Mouse (Mus musculus) layer of hippocampus, adult 8-10 months (tissue): Measurements from ENCODE around the gene Gm45713. TPM values are rescaled to one million over a fixed set of nuclear protein-coding genes. Genes with fewer than 3 reads are reported as not detected.
"Not testable (repeated sequence)": the region's sequence is repeated elsewhere in the genome, so short reads cannot be mapped to it uniquely, and the experiment has no call there.

Experiments
- DNase-seq, 2 experiments: peaks; one replicate each; pipeline ENCODE4 v3.0.0; 2022; ENCODE audit warnings: low spot score in 2 of 2
- total RNA-seq, 4 experiments: library from RNA; stranded (reverse); gene quantifications; 2 replicates each; pipeline ENCODE4 v1.2.4; 2022

Gene Gm45713
- total RNA-seq, 4 experiments from 2014 or later, result not detected

DNA sequence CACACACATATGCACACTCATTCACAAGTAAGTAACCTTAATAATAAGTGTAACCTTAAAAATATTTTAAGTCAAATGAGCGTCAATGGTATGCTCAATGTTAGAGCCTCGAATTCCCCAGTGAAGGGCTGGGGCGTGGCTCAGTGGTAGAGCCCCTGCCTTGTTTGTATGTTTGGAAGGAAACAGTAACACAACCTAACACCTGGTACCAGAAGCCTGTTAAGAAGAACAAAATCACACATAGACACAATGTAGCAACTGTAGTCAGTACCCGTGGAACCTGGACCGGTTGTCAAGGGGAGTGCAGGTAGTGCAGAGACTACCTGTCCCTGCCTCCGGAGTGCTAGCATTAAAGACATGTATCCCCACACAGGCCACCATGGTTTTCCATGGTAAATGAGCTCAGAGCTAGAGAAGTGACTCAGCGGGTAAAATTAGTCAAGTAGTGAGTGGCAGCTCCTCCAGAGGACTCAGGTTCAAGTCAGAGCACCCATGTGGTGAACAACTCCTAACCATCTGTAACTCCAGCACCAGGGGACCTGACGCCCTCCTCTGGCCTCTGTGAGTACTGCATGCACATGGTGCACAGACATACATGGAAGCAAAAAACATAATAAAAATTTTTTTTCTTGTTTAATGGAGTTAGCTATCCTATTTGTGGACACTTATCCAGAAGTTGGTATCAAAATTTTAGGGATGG is 37.3 kb downstream of the Gm45713 start:
- no peak for DNase-seq

DNA sequence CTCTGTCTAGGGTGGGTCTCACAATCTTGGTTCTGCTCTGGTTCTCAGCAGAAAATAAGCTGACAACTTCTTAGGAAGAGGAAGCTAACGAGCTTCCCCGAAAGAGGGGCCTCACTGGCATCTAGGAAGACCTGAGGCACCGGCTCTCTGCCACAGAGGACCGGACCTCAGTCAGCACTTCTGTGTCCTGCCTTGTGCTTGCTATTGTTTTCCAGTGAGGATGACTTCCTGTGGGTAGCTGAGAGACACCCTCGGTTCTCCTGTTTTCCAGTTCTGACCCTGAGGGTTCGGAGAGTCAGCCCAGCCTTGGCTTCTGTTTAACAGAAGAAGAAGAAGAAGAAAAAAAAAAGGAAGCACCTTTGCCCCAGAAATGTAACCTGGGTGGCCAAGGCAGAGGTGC is 38.6 kb downstream of the Gm45713 start:
- no peak for DNase-seq

DNA sequence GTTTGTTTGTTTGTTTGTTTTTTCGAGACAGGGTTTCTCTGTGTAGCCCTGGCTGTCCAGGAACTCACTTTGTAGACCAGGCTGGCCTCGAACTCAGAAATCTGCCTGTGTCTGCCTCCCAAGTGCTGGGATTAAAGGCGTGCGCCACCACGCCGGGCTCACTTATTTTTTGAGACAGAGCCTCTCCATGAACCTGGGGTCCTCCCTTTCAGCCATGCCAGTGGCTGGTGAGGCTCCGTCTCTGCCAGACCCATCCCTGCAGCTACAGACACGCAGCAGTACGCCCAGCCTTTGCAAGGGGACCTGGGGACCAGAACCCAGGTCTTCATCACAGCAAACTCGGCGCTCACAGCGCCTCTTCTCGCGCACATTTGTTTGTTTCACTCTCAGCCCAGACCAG is 40.1 kb downstream of the Gm45713 start:
- DNase-seq, result not testable (repeated sequence)

DNA sequence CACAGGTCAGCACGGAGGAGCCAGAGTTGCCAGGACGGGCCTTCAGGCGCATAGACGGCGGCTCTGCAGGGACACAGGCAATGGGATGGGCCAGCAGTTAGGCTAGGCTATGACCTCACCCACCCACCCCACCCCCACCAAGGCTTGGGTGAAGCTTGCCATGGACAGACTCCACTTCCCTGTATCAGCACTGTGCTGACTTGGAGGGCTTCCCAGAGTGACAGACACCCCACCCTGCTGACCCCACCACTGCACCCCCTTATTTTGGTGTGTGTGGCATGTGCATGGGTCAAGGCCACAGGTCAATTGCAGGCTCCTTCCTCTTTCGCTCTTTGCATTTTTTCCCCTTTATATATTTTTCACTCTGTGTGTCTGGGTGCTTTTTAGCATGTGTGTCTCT is 40.7 kb downstream of the Gm45713 start:
- no peak for DNase-seq

DNA sequence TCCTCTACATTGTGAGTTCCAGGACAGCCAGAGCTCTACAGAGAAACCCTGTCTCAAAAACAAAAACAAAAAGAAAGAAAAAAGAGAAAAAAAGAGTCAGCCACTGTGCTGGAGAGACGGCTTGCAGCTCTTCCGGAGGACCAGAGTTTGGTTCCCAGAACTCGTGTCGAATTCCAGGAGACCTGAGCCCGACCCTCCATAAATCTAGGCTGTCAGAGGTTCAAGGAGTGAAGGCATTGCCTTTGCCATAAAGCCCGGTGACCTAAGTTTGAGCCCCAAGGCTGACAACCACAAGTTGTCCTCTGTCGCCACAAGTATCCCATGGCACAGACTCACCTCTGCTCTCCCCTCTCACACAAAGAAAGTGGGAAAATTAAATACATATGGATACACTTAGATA is 41.9 kb downstream of the Gm45713 start:
- no peak for DNase-seq

DNA sequence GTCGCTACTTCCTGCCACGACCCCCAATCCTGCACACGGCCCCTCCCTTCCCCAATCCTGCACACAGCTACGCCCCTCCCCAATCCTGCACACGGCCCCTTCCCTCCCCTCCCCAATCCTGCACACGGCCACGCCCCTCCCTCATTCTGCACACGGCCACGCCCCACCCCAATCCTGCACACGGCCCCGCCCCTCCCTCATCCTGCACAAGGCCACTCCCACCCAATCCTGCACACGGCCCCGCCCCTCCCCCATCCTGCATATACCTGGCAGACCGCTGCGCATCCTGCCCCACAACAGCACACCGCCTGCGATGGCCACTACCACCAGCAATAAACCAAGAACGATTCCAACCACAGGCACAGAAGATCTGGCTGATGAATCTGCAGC is 42.5 kb downstream of the Gm45713 start:
- DNase-seq, result no peak

DNA sequence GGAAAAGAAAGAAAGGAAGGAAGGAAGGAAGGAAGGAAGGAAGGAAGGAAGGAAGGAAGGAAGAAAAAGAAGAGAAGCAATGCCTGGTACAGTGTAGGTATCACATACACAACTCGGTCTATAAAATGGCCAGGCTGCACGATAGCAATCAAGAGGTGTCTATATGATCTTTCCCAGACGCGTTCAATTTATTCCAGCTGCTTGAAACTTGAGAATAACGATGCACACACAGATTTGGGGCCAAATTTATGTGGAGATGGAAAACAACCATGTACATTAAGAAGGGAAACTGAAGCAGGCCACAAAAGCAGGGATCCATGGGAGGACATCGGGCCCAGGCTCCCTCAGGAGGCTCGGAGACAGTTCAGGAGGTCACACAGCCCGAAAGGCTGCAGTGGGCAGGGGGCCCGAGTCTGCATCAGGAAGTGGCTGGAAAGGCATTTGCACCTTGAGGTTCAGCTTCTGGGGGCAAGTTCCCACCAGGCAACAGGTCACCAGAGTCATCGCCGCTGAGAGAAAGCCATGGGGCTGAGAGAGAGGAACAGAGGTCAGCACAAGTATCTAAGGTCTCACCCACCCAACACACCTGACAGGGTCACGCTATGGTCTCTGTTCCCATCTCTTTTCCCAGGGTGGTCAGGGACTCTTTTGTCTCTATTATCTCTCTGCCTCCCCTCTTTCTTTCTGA is 43.1 kb downstream of the Gm45713 start:
- no peak for DNase-seq

DNA sequence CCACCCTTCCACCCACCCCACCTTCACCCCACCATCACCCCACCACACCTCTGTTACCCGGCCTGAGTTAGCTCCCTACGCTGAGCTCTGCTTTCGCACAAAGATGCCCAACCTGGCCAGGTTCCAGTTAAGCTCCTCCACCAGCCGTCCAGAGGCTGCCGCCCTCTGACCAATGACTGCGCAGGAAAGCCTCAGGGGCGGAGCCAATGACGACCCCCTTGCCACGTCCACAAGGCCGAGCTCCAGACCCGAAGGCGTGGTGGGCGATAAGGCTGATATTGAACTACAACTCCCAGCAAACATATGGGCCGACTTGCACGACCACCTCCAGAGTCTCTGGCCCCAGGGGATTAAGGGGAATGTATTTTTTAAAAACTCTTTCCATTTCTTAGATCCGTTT is 44.0 kb downstream of the Gm45713 start, which contains the start of gene Rcn3:
Rcn3 (minus strand) TSS at position 174 of the 400 bp plus-strand sequence.
- DNase-seq, result no peak

DNA sequence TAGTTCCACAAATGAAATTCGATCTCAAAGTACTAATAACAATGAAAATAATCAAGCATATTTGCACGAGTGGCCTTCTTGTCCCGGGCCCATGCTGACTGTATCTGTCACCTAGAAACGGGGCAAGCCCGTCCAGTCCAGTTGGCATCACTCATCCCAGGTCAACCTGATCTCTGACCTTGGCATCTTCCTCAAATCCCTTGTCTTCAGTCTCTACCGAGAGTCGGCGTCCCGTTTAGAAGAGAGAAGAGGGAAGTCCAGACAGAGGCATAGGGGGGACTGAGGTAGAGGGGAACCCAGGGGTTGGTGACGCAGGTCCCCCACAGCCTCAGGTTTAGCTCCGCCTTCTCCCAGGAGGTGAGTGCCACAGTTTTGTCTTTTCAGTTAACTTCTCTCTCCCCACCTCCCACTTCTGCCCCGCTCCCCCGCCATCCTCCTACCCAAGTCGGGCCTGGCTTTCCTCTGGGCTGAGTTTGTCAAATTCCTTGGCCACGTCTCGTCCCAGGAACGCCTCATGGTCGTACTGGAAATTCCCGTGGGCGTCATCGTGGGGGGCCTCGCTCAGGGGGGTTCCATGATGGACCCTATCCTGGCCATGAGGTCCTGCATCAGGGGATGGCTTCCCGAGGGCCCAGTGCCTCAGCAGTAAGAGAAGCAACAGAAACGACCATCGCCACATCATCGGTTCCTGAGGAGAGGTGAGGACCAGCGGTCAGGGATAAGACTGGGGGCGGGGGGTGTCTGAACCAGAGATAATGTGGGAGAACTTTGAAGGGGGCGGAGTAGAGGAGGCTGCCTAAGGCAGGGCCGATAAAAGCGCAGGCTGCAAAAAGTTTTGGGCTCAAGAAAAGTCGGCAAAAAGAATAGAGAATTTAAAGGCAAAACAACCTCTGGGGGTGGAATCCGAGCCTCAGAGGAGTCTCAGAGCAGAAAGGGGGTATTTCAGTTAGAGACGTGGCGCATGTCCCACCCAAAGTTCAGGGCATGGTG is 44.7 kb downstream of the Gm45713 start:
- DNase-seq, result no peak

DNA sequence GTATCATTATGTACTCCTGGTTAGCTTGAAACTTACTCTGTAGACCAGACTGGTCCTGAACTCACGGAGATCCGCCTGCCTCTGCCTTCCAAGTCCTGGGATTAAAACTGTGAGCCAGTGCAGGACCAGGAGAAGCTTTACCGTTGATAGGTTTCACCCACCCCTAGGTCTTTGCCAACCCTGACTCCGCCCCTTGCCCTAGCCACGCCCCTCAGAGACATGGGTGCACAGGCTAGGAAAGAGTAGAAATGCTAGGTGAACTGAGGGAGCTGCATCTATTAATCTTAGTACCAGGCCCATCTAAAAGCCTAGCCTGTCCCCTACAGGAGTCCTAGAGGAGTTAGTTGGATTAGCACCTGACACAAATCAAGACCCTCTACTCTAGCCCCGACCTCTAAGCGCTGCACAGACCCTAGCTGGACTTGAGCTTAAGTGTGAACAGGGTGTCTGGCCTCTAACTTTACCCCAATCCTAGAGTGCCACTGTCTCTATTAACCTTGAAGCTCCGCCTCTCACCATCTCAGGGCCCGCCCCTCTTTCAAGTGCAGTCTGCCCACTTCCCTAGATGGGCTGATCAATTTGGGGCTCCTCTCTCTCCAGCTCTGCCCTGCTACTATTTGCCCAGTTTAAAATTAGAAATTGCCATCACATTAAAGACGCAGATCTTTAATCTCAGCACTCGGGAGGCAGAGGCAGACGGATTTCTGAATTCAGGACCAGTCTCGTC is 45.6 kb downstream of the Gm45713 start:
- DNase-seq, result no peak

DNA sequence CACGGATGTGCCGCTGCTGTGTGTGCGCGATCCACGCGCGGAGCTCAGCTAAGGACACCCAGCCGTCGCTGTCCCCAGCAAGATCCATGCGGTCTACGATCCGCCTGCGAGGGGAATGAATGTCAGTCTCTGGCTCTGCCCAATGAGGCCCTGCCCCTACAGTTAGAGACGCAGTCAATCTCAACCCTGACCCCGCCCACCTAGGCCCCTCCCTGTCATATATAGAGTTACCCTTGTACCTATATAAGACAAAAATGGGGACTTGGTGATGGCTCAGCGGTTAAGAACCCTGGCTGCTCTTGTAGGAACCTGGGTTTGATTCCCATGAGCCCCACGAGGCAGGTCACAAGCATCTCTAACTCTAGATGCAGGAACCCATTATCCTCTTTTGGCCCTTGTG is 47.4 kb downstream of the Gm45713 start:
- DNase-seq, result no peak

DNA sequence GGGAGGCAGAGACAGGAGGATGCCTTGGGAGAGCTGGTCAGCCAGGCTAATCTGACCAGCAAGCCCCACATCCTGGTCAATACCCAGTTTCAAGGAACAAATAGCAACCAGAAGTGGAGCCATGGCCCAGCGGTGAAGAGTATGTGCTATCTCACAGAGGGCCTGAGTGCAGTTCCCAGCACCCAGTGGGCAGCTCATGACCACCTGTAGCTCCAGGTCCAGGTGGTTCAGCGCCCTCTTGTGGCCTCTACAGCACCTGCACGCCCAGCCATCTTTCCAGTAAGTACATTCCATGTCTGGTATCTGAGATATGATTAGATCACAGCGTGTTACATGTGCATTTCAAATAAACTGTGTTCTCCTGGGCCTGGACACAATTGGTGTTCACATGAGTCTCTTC is 49.9 kb downstream of the Gm45713 start:
- DNase-seq, result no peak

DNA sequence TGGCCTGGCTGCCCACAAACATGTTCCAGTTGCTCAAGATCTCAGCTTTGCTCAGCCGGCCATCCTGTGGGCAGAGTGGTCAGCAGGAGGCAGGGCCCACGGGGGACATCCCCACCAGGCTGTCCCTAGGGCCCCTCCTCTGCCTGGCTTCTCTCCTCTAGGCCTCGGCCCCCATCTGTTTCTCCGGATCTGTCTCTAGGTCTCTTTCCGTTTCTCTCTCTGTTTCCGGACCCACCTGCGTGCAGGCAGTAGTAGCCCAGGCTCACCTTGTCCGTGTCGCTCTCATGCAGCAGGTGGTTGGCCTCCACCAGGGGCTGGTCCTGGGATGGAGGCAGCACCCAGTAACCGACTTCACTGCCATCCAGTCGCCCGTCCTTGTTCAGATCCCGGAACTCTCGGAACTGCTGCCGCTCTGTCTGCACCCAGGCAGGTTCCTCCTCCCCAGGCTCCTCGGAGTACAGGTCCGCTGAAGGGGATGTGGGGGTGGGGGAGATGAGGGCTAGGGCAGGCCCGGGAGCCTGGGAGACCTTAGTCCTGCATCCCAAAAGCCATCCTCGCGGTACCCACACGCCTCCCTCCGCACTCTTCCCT is 52.6 kb downstream of the Gm45713 start:
- DNase-seq, result no peak

DNA sequence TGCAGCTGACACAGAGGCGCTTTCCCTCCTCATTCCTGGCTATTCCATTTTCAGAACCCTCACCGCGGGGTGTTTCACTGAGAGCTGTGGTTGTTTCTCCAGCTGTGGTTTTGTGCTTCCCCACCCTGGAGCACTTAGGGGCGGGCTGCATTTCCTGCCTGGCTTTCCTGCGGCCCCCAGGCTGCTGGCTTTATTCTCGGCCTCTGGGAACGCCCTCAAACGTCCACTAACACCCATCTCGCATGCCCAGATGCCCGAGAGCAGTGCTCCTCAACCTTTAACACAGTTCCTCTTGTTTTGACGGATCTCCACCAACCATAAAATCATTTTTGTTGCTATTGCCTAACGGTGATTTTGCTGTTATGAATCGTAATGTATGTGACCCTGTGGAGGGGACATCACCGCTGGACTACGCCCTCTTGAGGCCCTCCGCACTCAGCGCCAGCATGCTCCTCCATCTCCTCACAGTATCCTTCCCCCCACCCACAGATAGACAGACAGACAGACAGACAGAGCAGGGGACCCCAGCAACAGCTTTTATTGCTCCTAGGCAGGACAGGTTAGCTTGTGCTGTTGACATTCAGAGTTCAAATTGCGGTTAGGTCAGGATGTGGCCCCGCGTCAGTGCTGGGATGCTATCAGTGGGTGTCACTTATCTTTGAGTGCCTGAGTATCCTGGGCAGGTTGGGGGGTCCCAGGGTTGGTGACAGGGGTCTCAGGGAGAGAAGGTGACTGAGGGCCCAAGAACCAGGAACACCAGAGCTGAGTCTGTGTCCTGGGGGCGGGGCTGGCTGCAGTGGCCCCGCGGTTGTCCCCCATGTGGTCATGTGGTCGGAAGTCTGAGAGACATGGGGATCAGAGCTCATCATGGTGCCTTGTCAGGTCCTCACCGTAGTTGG is 53.4 kb downstream of the Gm45713 start:
- DNase-seq, result no peak

DNA sequence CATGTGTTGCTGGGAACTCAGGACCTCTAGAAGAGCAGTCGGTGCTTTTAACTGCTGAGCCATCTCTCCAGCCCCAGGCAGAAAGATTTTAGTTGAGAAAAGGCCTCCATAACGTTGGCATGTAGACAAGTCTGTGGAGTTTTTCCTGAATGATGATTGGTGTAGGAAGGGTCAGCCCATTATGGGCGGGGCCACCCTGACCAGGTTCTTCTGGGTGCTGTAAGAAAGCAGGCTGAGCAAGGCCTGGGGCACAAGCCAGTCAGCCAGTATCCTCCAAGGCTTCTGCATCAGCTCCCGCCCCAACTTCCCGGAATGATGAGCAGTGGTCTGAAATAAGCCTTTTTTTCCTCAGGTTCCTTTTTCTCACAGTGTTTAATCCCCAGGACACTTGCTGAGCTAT is 55.0 kb downstream of the Gm45713 start:
- DNase-seq, result no peak

DNA sequence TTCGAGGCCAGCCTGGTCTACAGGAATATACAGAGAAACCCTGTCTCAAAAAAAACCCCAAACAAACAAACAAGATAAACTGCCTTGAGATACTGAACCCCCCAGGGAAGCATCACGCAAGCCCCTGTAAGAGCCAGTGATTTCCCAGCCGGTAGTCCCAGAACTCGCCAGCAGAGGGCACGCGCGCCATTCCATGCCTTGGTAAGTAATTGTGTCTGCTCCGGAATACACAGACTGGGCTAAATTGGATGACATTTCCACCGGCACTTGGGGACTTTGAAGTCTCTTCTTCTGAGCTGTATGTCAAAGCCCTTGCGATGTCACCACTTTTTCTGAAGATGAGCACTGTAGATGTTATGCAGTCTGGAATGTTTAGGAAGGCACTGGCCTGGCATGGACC is 56.2 kb downstream of the Gm45713 start:
- DNase-seq, result peak; percentile 78 to 94

DNA sequence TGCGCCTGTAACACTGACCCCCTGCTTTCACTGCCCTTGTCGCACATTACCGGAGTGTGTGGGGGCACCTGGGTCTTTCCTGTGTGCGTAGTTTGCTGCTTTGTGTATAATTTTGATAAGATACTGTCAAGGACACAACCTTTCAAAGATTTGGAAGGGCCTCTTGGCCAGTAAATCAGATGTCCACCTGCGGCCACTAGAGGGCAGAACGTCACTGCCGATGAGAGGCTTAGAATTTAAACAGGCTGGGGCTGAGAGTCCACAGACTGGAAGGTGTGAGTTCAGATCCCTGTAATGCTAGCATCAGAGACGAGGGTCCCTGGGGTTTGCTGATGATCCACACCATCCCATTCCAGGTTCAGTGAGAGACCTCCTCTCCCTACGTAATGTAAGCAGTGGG is 57.5 kb downstream of the Gm45713 start:
- DNase-seq, result peak in 1 of 2 experiments; percentile 60

DNA sequence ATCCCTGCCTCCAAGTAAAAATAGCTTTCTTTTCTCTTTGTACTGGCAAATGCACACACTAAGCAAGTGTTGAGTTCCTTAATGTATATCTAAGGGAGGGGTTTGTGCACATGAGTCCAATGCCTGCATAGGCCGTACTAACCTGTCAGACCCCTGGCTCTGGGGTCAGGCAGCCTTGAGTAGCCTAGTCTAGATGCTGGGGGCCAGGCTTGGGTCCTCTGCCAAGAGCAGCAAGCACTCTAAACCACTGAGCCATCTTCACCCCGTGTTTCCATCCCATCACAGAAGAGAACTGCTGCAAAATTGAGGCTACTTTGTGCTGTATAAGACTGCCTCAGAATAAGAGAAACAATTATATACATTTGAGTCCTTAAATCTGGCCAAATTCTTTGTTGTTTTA is 58.2 kb downstream of the Gm45713 start:
- DNase-seq, result no peak

DNA sequence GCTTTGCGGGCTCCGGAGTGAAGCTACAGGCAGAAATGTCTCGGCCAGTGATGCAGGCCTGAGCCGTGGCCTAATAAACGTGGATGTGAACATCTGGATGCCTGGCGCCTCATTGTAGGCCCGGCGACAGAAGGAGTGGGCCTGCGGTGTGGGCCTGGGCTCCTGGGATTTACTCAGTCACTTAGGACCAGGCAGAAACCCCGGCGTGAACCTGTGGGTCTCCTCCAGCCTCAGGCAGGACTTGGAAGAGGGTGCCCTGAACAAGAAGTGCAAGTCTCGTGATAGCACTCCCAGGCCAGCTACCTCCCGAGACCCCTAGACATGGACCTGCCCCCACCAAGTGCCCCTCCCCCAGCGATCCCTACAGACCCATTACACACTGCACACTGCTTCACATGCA is 58.7 kb downstream of the Gm45713 start:
- no peak for DNase-seq

DNA sequence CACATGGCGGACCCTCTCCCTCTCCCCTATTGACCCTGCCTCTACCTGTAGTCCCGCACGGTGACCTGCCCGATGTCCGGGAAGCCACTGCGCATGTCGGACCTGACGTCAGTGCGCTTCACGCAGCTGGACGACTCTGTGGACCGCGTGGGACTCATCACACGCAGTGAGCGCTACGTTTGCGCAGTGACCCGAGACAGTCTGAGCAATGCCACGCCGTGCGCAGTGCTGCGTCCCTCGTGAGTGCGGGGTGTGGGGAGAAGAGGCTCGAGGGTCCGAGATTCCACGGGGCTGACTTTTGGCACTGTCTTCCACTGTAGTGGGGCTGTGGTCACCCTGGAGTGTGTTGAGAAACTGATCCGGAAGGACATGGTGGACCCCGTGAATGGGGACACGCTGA is 59.5 kb downstream of the Gm45713 start:
- DNase-seq, result no peak
